Mouse (Mus musculus) hindbrain, embryonic 12.5 days (tissue): Measurements from ENCODE around the gene Gusb. TPM values are rescaled to one million over a fixed set of nuclear protein-coding genes. Genes with fewer than 3 reads are reported as not detected.
A peak's percentile ranks its signal among the peaks of the same experiment; 100 is the strongest.

ENCODE experiments used
- ATAC-seq: fragments of 200-750 bp; cut with Nextera tagmentation; 2 replicates; pipeline ENCODE4 v1.8.0; 2017; ENCODE audit warnings: moderate TSS enrichment; ENCODE audit not compliant: low FRiP score
- H3K27ac ChIP-seq: fragments of 300-500 bp; sonication (generic); 2 replicates; pipeline ENCODE4 v1.5.1; 2016; ENCODE audit warnings: mild to moderate bottlenecking
- H3K27me3 ChIP-seq: fragments of 300-500 bp; sonication (generic); 2 replicates; pipeline ENCODE4 v1.6.1; 2016; ENCODE audit warnings: mild to moderate bottlenecking
- H3K36me3 ChIP-seq: fragments of 300-500 bp; sonication (generic); 2 replicates; pipeline ENCODE4 v1.6.1; 2016; ENCODE audit warnings: mild to moderate bottlenecking
- H3K4me1 ChIP-seq: fragments of 300-500 bp; sonication (generic); 2 replicates; pipeline ENCODE4 v1.6.1; 2016
- H3K4me2 ChIP-seq: fragments of 300-500 bp; sonication (generic); replicated peaks from 2 replicates; pipeline ENCODE4 v1.6.1; 2016; ENCODE audit warnings: mild to moderate bottlenecking
- H3K4me3 ChIP-seq: fragments of 300-500 bp; sonication (generic); 2 replicates; pipeline ENCODE4 v1.5.1; 2016; ENCODE audit warnings: mild to moderate bottlenecking
- H3K9ac ChIP-seq: fragments of 300-500 bp; sonication (generic); 2 replicates; pipeline ENCODE4 v1.6.1; 2016; ENCODE audit warnings: mild to moderate bottlenecking, moderate library complexity
- H3K9me3 ChIP-seq: fragments of 300-500 bp; sonication (generic); replicated peaks from 2 replicates; pipeline ENCODE4 v1.6.1; 2016; ENCODE audit warnings: mild to moderate bottlenecking
- WGBS: fragments of 180-500 bp; shearing (Covaris S2); methylation state at CpG from one replicate; pipeline ENCODE4 v1.1.7; 2016; 5-methylcytosine and 5-hydroxymethylcytosine counted together
- polyA plus RNA-seq: library from polyadenylated mRNA; unstranded; fragments of >200 nt; fragmentation: Nextera tagmentation; extraction: Ambion mirVana; gene quantifications from 2 replicates; pipeline ENCODE4 v1.2.1, GENCODE M21; 2016

The Gusb gene
- 31.4 and 31.5 TPM in 2 replicates for polyA plus RNA-seq

- peak; percentile 86 for ATAC-seq
- H3K9ac ChIP-seq: peak within 1 kb of the TSS; percentile 65
- H3K9me3 ChIP-seq: peaks cover 13% of the 10 kb centered on the region
- no peaks in the 10 kb centered on the region for H3K27me3 ChIP-seq
- H3K36me3 ChIP-seq: 0 out of 2 replicates have a peak, but pooled peaks cover 3% of the 10 kb centered on the region
- H3K4me3 ChIP-seq: peak within 1 kb of the TSS; percentile 55
- H3K4me2 ChIP-seq: peak within 1 kb of the TSS; percentile 68
- 1% methylated on average over 39 of the region's 39 CpGs for WGBS
- peak within 1 kb of the TSS; percentile 37; the same call in 1 of the 2 replicates for H3K27ac ChIP-seq
- H3K4me1 ChIP-seq: peaks cover 11% of the 10 kb centered on the region
Measured at GRCm38 (mm10) chr5:130002301-130003146, at the start of gene Gusb. TSS of gene Gusb (minus strand) at chr5:130003049.

- no peak overlapping the region for H3K27ac ChIP-seq
- no peaks in the 10 kb centered on the region for H3K27me3 ChIP-seq
- ATAC-seq: no peak
- H3K4me2 ChIP-seq: no peak overlapping the region
- 80% methylated on average over 5 of the region's 5 CpGs for WGBS
- H3K4me1 ChIP-seq: no peaks in the 10 kb centered on the region
- peaks cover 37% of the 10 kb centered on the region for H3K36me3 ChIP-seq
- no peak overlapping the region for H3K9ac ChIP-seq
- no peaks in the 10 kb centered on the region for H3K9me3 ChIP-seq
- no peak overlapping the region for H3K4me3 ChIP-seq
Measured at GRCm38 (mm10) chr5:130052510-130052909, 49.7 kb upstream of the Gusb start.

GRCm38 (mm10) chr5:130051073-130051860 lies 48.4 kb upstream of the Gusb start:
- H3K27me3 ChIP-seq: no peaks in the 10 kb centered on the region
- H3K9me3 ChIP-seq: no peaks in the 10 kb centered on the region
- H3K4me1 ChIP-seq: no peaks in the 10 kb centered on the region
- no peak overlapping the region for H3K9ac ChIP-seq
- H3K4me2 ChIP-seq: no peak overlapping the region
- H3K27ac ChIP-seq: no peak overlapping the region
- ATAC-seq: no peak
- WGBS: 84% methylated on average over 15 of the region's 15 CpGs
- peaks cover 50% of the 10 kb centered on the region for H3K36me3 ChIP-seq
- no peak overlapping the region for H3K4me3 ChIP-seq

DNA sequence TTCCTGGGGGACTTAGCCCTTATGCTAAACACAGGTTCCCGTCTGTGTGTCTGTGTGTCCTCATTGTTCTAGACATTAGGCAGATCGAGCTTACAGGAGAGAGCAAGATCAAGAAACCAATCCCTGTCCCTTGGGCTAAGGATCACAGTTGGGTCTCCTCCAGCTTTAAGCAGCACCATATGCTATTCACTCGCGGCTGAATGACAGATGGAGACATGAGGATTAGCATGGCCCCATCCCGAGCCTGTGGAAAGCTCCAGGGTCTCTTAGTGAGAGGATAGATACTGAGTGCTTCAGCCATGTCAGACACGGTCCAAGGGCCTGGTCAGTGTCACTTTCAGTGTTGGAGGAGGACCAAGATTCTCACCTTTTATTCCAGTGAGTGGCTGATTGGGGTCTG lies 47.6 kb upstream of the Gusb start:
- H3K4me1 ChIP-seq: no peaks in the 10 kb centered on the region
- no peak for ATAC-seq
- no peaks in the 10 kb centered on the region for H3K9me3 ChIP-seq
- H3K27me3 ChIP-seq: no peaks in the 10 kb centered on the region
- peaks cover 56% of the 10 kb centered on the region for H3K36me3 ChIP-seq
- no peak overlapping the region for H3K27ac ChIP-seq
- no peak overlapping the region for H3K9ac ChIP-seq
- H3K4me3 ChIP-seq: no peak overlapping the region
- H3K4me2 ChIP-seq: no peak overlapping the region
- 60% methylated on average over 6 of the region's 6 CpGs for WGBS

DNA sequence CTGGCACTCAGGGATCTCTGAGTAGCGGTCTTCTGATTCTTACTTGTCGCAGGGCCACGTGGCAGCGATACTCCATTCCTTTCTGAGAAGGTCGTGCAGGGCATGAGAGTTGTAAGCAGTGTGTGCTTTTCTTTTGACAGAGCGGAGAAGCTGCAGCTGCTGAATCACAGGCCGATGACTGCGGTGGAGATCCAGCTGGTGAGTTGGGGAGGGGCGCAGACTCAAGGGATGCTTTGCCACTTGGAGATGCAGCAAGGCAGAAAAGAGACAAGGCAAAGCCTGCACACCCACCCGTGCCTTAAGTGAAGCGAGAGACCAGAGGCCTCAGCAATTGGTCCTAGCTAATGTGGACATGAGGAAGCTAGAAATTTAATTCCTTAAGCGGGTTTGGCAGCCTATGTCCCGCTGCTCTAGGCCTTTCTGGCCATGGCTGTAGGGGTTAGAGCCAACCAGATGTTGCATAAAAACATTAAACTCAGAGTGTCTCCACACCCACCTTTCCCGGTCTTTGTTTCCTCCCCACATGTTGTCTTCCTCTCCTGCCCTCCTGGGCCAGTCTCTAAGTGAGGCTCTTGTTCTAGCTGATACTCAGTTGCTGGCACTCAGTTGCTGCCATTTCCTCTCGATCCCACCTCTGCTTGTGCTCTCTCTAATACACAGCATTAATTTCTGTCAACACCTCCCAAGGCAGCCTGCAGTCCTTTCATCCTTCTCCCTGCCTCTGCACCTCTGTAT lies 46.1 kb upstream of the Gusb start:
- H3K36me3 ChIP-seq: peaks cover 65% of the 10 kb centered on the region
- no peak overlapping the region for H3K27ac ChIP-seq
- ATAC-seq: no peak
- H3K4me1 ChIP-seq: no peaks in the 10 kb centered on the region
- H3K27me3 ChIP-seq: no peaks in the 10 kb centered on the region
- H3K9me3 ChIP-seq: no peaks in the 10 kb centered on the region
- no peak overlapping the region for H3K4me2 ChIP-seq
- no peak overlapping the region for H3K4me3 ChIP-seq
- peak overlapping the region; percentile 15; the same call in 1 of the 2 replicates for H3K9ac ChIP-seq
- 83% methylated on average over 15 of the region's 15 CpGs for WGBS

- no peaks in the 10 kb centered on the region for H3K9me3 ChIP-seq
- no peaks in the 10 kb centered on the region for H3K27me3 ChIP-seq
- H3K9ac ChIP-seq: no peak overlapping the region
- H3K4me3 ChIP-seq: no peak overlapping the region
- 86% methylated on average over 6 of the region's 6 CpGs for WGBS
- ATAC-seq: no peak
- peaks cover 70% of the 10 kb centered on the region for H3K36me3 ChIP-seq
- H3K27ac ChIP-seq: no peak overlapping the region
- no peaks in the 10 kb centered on the region for H3K4me1 ChIP-seq
- no peak overlapping the region for H3K4me2 ChIP-seq
Measured at GRCm38 (mm10) chr5:130047013-130047412, 44.2 kb upstream of the Gusb start.

DNA sequence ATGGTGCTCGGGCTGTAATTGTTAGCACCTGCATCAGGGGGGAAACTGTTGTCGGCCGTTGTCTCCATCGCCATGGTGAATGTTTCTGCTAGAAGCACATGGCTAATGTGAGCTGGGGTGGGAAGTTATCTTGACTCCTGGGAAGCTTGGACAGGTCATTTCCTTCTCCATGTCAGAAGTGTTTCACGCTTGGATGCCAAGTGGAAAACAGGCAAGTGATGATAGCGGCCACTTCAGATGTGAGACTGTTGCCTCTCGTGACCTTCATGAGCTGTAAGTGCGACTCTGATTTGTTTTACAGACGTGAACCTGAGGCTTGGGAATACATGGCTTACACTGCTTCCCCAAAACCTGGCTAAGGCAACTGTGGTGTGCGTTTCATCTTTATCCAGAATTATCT lies 43.7 kb upstream of the Gusb start:
- Histone ChIP-seq H3K9me3 (no peaks in the 10 kb centered on the region), H3K4me1 (no peaks in the 10 kb centered on the region), H3K9ac (no peak overlapping the region), H3K27ac (no peak overlapping the region), H3K36me3 (peaks cover 73% of the 10 kb centered on the region), H3K4me2 (no peak overlapping the region), H3K4me3 (no peak overlapping the region), H3K27me3 (no peaks in the 10 kb centered on the region)
- 86% methylated on average over 10 of the region's 10 CpGs for WGBS
- ATAC-seq: no peak

GRCm38 (mm10) chr5:130046100-130046499 lies 43.3 kb upstream of the Gusb start:
- H3K27me3 ChIP-seq: no peaks in the 10 kb centered on the region
- H3K4me1 ChIP-seq: no peaks in the 10 kb centered on the region
- H3K36me3 ChIP-seq: peaks cover 72% of the 10 kb centered on the region
- WGBS: 89% methylated on average over 7 of the region's 7 CpGs
- H3K9ac ChIP-seq: no peak overlapping the region
- no peak overlapping the region for H3K4me2 ChIP-seq
- no peak overlapping the region for H3K27ac ChIP-seq
- no peak for ATAC-seq
- no peaks in the 10 kb centered on the region for H3K9me3 ChIP-seq
- no peak overlapping the region for H3K4me3 ChIP-seq

DNA sequence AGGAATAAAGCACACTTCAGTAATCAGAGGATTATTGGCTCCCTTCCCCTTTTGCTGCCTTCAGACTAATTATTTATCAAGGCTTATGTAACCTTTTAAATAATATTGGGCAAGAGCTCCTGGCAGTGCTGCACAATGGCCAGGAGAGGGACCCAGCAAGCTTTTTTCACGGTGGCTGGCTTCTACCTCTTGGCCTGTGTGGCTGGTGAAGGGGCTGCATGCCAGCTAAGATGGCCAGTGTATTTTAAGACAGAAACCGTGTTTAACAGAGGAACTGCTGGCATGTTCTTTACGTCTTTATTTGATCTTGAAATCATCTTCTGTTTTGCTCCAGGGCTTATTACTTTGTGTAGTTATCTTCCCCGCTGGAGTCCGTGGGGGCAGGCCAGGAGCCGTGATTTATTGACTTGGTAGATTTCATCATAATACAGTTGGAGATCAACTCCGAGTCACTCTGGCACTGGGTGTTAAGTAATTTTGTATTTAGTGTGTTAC lies 41.4 kb upstream of the Gusb start:
- Histone ChIP-seq H3K4me2 (no peak overlapping the region), H3K4me1 (no peaks in the 10 kb centered on the region), H3K9me3 (no peaks in the 10 kb centered on the region), H3K36me3 (peaks cover 80% of the 10 kb centered on the region), H3K27me3 (no peaks in the 10 kb centered on the region), H3K9ac (no peak overlapping the region), H3K4me3 (no peak overlapping the region), H3K27ac (no peak overlapping the region)
- 86% methylated on average over 7 of the region's 7 CpGs for WGBS
- ATAC-seq: no peak

DNA sequence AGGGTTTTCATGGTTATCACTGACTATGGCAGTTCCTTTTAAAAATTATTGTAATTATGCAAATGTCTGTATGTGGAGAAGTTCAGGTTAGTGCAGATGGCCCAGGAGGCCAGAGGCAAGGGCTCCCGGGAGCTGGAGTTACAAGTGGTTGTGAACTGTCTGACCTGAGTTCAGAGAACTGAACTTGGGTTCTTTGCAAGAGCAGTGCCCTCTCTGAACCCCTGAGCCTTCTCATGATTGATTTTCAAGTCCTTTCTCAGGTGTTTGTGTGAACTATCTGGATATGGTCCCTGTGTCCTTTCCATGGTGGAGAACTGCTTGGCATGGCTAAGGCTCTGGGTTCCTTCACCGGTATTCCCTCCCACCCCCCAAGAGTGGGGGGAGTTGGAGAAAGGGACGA lies 40.9 kb upstream of the Gusb start:
- no peak for ATAC-seq
- no peak overlapping the region for H3K9ac ChIP-seq
- no peaks in the 10 kb centered on the region for H3K27me3 ChIP-seq
- H3K4me2 ChIP-seq: no peak overlapping the region
- H3K27ac ChIP-seq: no peak overlapping the region
- no peaks in the 10 kb centered on the region for H3K4me1 ChIP-seq
- H3K36me3 ChIP-seq: peaks cover 75% of the 10 kb centered on the region
- H3K4me3 ChIP-seq: no peak overlapping the region
- 94% methylated on average over 3 of the region's 3 CpGs for WGBS
- H3K9me3 ChIP-seq: no peaks in the 10 kb centered on the region

DNA sequence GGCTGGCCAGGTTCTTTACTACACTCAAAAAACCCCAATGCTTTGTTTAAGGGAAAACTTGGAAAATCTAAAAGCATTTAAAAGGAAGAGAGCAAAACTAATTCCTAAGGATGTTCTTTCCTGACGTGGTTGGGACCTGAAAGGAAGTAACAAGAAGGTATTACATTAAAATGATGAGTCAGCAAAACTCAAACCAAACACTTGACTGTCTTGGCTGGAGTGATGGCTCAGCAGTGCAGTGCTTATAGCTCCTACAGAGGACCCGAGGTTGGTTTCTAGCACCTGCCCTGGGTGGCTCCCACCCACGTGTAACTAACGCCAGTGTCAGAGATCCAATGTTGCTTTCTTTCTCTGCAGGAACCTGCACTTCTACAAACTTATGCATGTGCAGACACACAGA lies 38.4 kb upstream of the Gusb start:
- H3K27me3 ChIP-seq: no peaks in the 10 kb centered on the region
- no peak overlapping the region for H3K4me2 ChIP-seq
- no peak overlapping the region for H3K27ac ChIP-seq
- no peak overlapping the region for H3K4me3 ChIP-seq
- no peaks in the 10 kb centered on the region for H3K4me1 ChIP-seq
- peaks cover 68% of the 10 kb centered on the region for H3K36me3 ChIP-seq
- H3K9ac ChIP-seq: no peak overlapping the region
- no peak for ATAC-seq
- 91% methylated on average over 4 of the region's 4 CpGs for WGBS
- H3K9me3 ChIP-seq: no peaks in the 10 kb centered on the region

- Histone ChIP-seq H3K9ac (no peak overlapping the region), H3K27ac (no peak overlapping the region), H3K36me3 (peaks cover 66% of the 10 kb centered on the region), H3K27me3 (no peaks in the 10 kb centered on the region), H3K4me2 (no peak overlapping the region), H3K4me1 (no peaks in the 10 kb centered on the region), H3K4me3 (no peak overlapping the region), H3K9me3 (no peaks in the 10 kb centered on the region)
- ATAC-seq: no peak
- 95% methylated on average over 4 of the region's 4 CpGs for WGBS
Measured at GRCm38 (mm10) chr5:130040797-130041196, 37.9 kb upstream of the Gusb start.
